In the genomic region with DNA sequence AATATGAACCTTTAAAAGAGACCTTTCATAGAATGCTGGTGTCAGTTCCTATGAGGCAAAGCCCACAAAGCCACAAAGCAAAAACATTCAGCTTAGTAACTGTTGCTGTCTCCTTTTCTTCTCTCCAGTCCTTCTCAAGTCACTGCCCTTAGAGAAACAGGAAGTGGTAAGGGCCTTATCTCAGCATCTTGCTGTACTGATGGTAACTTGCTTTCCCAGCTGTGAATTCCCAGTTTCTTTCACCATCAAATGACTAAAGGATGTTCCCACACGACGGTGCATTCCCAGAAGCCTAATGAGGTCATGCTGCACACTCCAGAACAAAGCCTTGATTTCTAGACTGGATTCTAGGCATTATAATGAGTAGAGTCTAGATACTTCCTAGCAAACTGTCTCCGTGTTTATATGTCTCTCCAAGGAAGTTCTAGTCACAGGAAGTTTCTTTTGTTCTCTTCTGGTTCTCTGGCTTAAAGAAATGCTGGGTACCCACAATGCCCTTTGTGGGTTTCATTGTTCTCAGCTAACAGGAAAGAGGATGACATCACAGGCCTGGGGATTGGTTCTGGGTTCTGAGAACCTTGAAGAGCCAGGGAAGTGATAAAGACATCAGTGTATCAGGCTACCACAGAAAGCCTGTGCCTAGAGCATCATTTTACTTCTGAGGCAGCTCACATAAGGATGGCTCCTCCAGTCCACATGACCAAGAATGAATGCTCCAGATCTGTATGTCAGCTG, we compare ENCODE assay signal across 14 mouse cellular contexts.
A peak's percentile ranks its signal among the peaks of the same experiment; 100 is the strongest.
DNase-seq lines count a peak whose midpoint lies in the region; ATAC-seq and TF ChIP-seq lines count a peak whose summit lies in the region.
"Had no signal": no experiment of that assay in that cellular context is flagged by ENCODE, and none has a peak within 500 bp of the region (broad histone marks: within the 10 kb centered on the region; RNA-seq: fewer than 3 reads in every experiment).

No protein-coding gene starts in this region.

- DNase-seq in liver, postnatal 0 days: no peak
- no peak for DNase-seq in liver, embryonic 11.5 days (ENCODE audit: low spot score)
- DNase-seq in CD4-positive, CD25-positive, alpha-beta regulatory T cell, adult 2 months (ENCODE audit: low read depth, low spot score): peak; percentile 81
- DNase-seq in retina, postnatal 1 day: peak; percentile 39
- DNase-seq in layer of hippocampus, adult 18-20 months (ENCODE audit: low spot score in 2 of 2): no peak
- no peak for DNase-seq in cerebellum, adult 9-10 months
- DNase-seq: adrenal gland, adult 8-10 months; gastrocnemius, postnatal 36 days; right cerebral cortex, postnatal 14 days had no signal

- TF ChIP-seq EP300 in liver, postnatal 0 days (IDR thresholded peaks at IDR 0.05; ENCODE audit: low read depth): peak; percentile 29; the same call in 1 of the 2 replicates

- no peak overlapping the region for H3K4me2 ChIP-seq in liver, postnatal 0 days (ENCODE audit: low read depth, low read length)
- no peak overlapping the region for H3K4me2 ChIP-seq in liver, embryonic 11.5 days
- H3K4me2 ChIP-seq in forebrain, embryonic 15.5 days (replicated peaks): no peak overlapping the region
- H3K4me2 ChIP-seq: forebrain, embryonic 12.5 days; liver, embryonic 12.5 days; neural tube, embryonic 12.5 days had no signal

- no peaks in the 10 kb centered on the region for H3K27me3 ChIP-seq in liver, postnatal 0 days (ENCODE audit: insufficient read depth, low read length)
- H3K27me3 ChIP-seq in liver, embryonic 11.5 days (replicated peaks; ENCODE audit: control insufficient read depth, insufficient read depth, low read length): no peaks in the 10 kb centered on the region
- no peaks in the 10 kb centered on the region for H3K27me3 ChIP-seq in forebrain, embryonic 15.5 days
- H3K27me3 ChIP-seq: forebrain, embryonic 12.5 days; liver, embryonic 12.5 days; neural tube, embryonic 12.5 days had no signal

- no peak overlapping the region for H3K9ac ChIP-seq in liver, postnatal 0 days (replicated peaks)
- H3K9ac ChIP-seq in liver, embryonic 11.5 days (ENCODE audit: low read depth, low read length): no peak overlapping the region
- no peak overlapping the region for H3K9ac ChIP-seq in forebrain, embryonic 15.5 days (replicated peaks)
- H3K9ac ChIP-seq: forebrain, embryonic 12.5 days; liver, embryonic 12.5 days; neural tube, embryonic 12.5 days had no signal

- H3K36me3 ChIP-seq in liver, postnatal 0 days (replicated peaks; ENCODE audit: insufficient read depth, low read length): no peaks in the 10 kb centered on the region
- no peaks in the 10 kb centered on the region for H3K36me3 ChIP-seq in liver, embryonic 11.5 days (ENCODE audit: control insufficient read depth, insufficient read depth, low read length)
- no peaks in the 10 kb centered on the region for H3K36me3 ChIP-seq in forebrain, embryonic 15.5 days
- H3K36me3 ChIP-seq: forebrain, embryonic 12.5 days; liver, embryonic 12.5 days; neural tube, embryonic 12.5 days had no signal

- no peak for TF ChIP-seq CTCF in liver, postnatal 0 days (IDR thresholded peaks at IDR 0.05; ENCODE audit: low read depth)

- 26% methylated on average over 3 of the region's 3 CpGs for WGBS in liver, postnatal 0 days (ENCODE audit: insufficient replicate concordance)
- 30% methylated on average over 3 of the region's 3 CpGs for WGBS in liver, embryonic 11.5 days
- 39% methylated on average over 3 of the region's 3 CpGs for WGBS in forebrain, embryonic 15.5 days

- peaks cover 2% of the 10 kb centered on the region; the same call in 1 of the 2 replicates for H3K9me3 ChIP-seq in liver, postnatal 0 days (ENCODE audit: low read length)
- 0 out of 2 replicates have a peak, but pooled peaks cover 4% of the 10 kb centered on the region for H3K9me3 ChIP-seq in liver, embryonic 11.5 days (ENCODE audit: control insufficient read depth, low read length)
- no peaks in the 10 kb centered on the region for H3K9me3 ChIP-seq in forebrain, embryonic 15.5 days
- H3K9me3 ChIP-seq: neural tube, embryonic 12.5 days had no signal

- 0 out of 2 replicates have a peak, but pooled peaks cover 3% of the 10 kb centered on the region for H3K4me1 ChIP-seq in liver, postnatal 0 days (ENCODE audit: insufficient read depth)
- H3K4me1 ChIP-seq in liver, embryonic 11.5 days (replicated peaks; ENCODE audit: control insufficient read depth, insufficient read depth, low read length): no peaks in the 10 kb centered on the region
- no peaks in the 10 kb centered on the region for H3K4me1 ChIP-seq in forebrain, embryonic 15.5 days
- H3K4me1 ChIP-seq: forebrain, embryonic 12.5 days; neural tube, embryonic 12.5 days had no signal

- H3K27ac ChIP-seq in liver, postnatal 0 days (ENCODE audit: low read depth): no peak overlapping the region
- H3K27ac ChIP-seq in liver, embryonic 11.5 days (ENCODE audit: low read depth, low read length): no peak overlapping the region
- no peak overlapping the region for H3K27ac ChIP-seq in forebrain, embryonic 15.5 days (replicated peaks)
- H3K27ac ChIP-seq: forebrain, embryonic 12.5 days; liver, embryonic 12.5 days; neural tube, embryonic 12.5 days had no signal

- H3K4me3 ChIP-seq in liver, postnatal 0 days (ENCODE audit: low read depth, low read length): no peak overlapping the region
- H3K4me3 ChIP-seq in liver, embryonic 11.5 days (ENCODE audit: low read depth, low read length): no peak overlapping the region
- H3K4me3 ChIP-seq in forebrain, embryonic 15.5 days: no peak overlapping the region
- H3K4me3 ChIP-seq: forebrain, embryonic 12.5 days; liver, embryonic 12.5 days; neural tube, embryonic 12.5 days had no signal

- ATAC-seq in liver, postnatal 0 days: no peak
- ATAC-seq in liver, embryonic 11.5 days (replicated peaks; ENCODE audit: low FRiP score): no peak
- peak; percentile 87 for ATAC-seq in granulocyte monocyte progenitor cell, adult 5-6 weeks (replicated peaks; ENCODE audit: poor library complexity, severe bottlenecking)
- ATAC-seq in forebrain, embryonic 15.5 days (replicated peaks): no peak
- ATAC-seq: liver, embryonic 12.5 days had no signal

Comparison
In these comparisons a context has a peak if more than half of its experiments do, and no peak if none do; other contexts are left out.
1. DNase-seq: peak in CD4-positive, CD25-positive, alpha-beta regulatory T cell, adult 2 months (single experiment) and retina, postnatal 1 day (single experiment); none in liver, postnatal 0 days (single experiment), liver, embryonic 11.5 days (single experiment), layer of hippocampus, adult 18-20 months (0 of 2) and cerebellum, adult 9-10 months (single experiment).